Mouse (Mus musculus): Measurements from ENCODE around the gene Rbm39. TPM values are rescaled to one million over a fixed set of nuclear protein-coding genes. Genes with fewer than 3 reads are reported as not detected.

Rbm39 gene
- total and polyA plus RNA-seq, 3 experiments, result 228 to 1,530 (median 248) TPM

GRCm38 (mm10) chr2:156194571-156194970 is 14.5 kb upstream of the Rbm39 start:
- no peaks in the 10 kb centered on the region for H3K27me3 ChIP-seq (ENCODE audit: control insufficient read depth in 1 of 2, insufficient read depth in 2 of 2, low read length in 2 of 2)
- TF ChIP-seq MEF2A (IDR thresholded peaks at IDR 0.05; ENCODE audit: extremely low read depth, insufficient replicate concordance, low read depth, low read length, poor library complexity, severe bottlenecking) (no peak), MYC (IDR thresholded peaks at IDR 0.05; ENCODE audit: low read depth, low read length) (no peak), SMC3 (IDR thresholded peaks at IDR 0.05; ENCODE audit: low read depth, low read length) (no peak), POLR2A (IDR thresholded peaks at IDR 0.05; ENCODE audit: control insufficient read depth in 1 of 2, insufficient read depth in 1 of 2, low read depth in 1 of 2, low read length in 2 of 2, poor library complexity in 1 of 2) (no peak), MXI1 (IDR thresholded peaks at IDR 0.05; ENCODE audit: low read depth, low read length) (no peak), JUND (IDR thresholded peaks at IDR 0.05; ENCODE audit: low read depth, low read length) (no peak), ZC3H11A (IDR thresholded peaks at IDR 0.05; ENCODE audit: low read depth, low read length) (no peak), RAD21 (IDR thresholded peaks at IDR 0.05; ENCODE audit: low read depth, low read length) (no peak)
- peaks cover 0 to 14% of the 10 kb centered on the region in 2 experiments; a peak in 2 of 4 replicates for H3K36me3 ChIP-seq (ENCODE audit: control insufficient read depth in 1 of 2, insufficient read depth in 2 of 2, low read length in 2 of 2)
- H3K9me3 ChIP-seq (replicated peaks; ENCODE audit: insufficient read depth, low read length), result no peaks in the 10 kb centered on the region
- no peak for DNase-seq (ENCODE audit: low read depth, low spot score)
- no peak overlapping the region for H3K4me3 ChIP-seq (ENCODE audit: control insufficient read depth in 1 of 2, insufficient read depth in 1 of 2, low read depth in 2 of 2, low read length in 2 of 2)
- H3K27ac ChIP-seq (ENCODE audit: control insufficient read depth, low read depth, low read length), result no peak overlapping the region
- H3K79me2 ChIP-seq (ENCODE audit: control insufficient read depth, insufficient read depth, low read length, poor library complexity), result peaks cover 18% of the 10 kb centered on the region
- H3K4me1 ChIP-seq (ENCODE audit: control insufficient read depth in 1 of 2, insufficient read depth in 2 of 2, low read length in 2 of 2), result peaks cover 3 to 8% of the 10 kb centered on the region in 2 experiments
- H3K9ac ChIP-seq (ENCODE audit: control insufficient read depth, low read depth, low read length, poor library complexity, severe bottlenecking), result no peak overlapping the region

- H3K79me2 ChIP-seq (ENCODE audit: control insufficient read depth, insufficient read depth, low read length, poor library complexity), result peaks cover 8% of the 10 kb centered on the region
- H3K9me3 ChIP-seq (replicated peaks; ENCODE audit: insufficient read depth, low read length), result no peaks in the 10 kb centered on the region
- H3K27ac ChIP-seq (ENCODE audit: control insufficient read depth, low read depth, low read length), result no peak overlapping the region
- H3K36me3 ChIP-seq (ENCODE audit: control insufficient read depth in 1 of 2, insufficient read depth in 2 of 2, low read length in 2 of 2), result peaks cover 0 to 12% of the 10 kb centered on the region in 2 experiments; a peak in 2 of 4 replicates
- no peak for DNase-seq (ENCODE audit: low read depth, low spot score)
- H3K4me3 ChIP-seq (ENCODE audit: control insufficient read depth in 1 of 2, insufficient read depth in 1 of 2, low read depth in 2 of 2, low read length in 2 of 2), result no peak overlapping the region
- no peaks in the 10 kb centered on the region for H3K27me3 ChIP-seq (ENCODE audit: control insufficient read depth in 1 of 2, insufficient read depth in 2 of 2, low read length in 2 of 2)
- H3K9ac ChIP-seq (ENCODE audit: control insufficient read depth, low read depth, low read length, poor library complexity, severe bottlenecking), result no peak overlapping the region
- TF ChIP-seq UBTF (IDR thresholded peaks at IDR 0.05; ENCODE audit: borderline replicate concordance, insufficient read depth, low read depth, low read length) (no peak), HCFC1 (IDR thresholded peaks at IDR 0.05; ENCODE audit: low read depth, low read length) (no peak), RCOR1 (IDR thresholded peaks at IDR 0.05; ENCODE audit: low read depth, low read length) (peak; percentile 47; the same call in 1 of the 2 replicates), CHD1 (IDR thresholded peaks at IDR 0.05; ENCODE audit: low read depth, low read length) (no peak), MEF2A (IDR thresholded peaks at IDR 0.05; ENCODE audit: extremely low read depth, insufficient replicate concordance, low read depth, low read length, poor library complexity, severe bottlenecking) (no peak), POLR2AphosphoS5 (IDR thresholded peaks at IDR 0.05; ENCODE audit: borderline replicate concordance, low read depth, low read length) (no peak)
- peaks cover 3 to 12% of the 10 kb centered on the region in 2 experiments for H3K4me1 ChIP-seq (ENCODE audit: control insufficient read depth in 1 of 2, insufficient read depth in 2 of 2, low read length in 2 of 2)
These were observed 13.2 kb upstream of the Rbm39 start for GRCm38 (mm10) chr2:156193066-156193862.
